Mouse (Mus musculus): ENCODE data around the gene Cbx6. TPM values are rescaled to one million over a fixed set of nuclear protein-coding genes. Genes with fewer than 3 reads are reported as not detected.

Cbx6 gene
- total RNA-seq, 2 experiments from 2014 or later, result 336 to 347 TPM

- DNase-seq (ENCODE audit: low spot score in 2 of 2), result peak in 1 of 2 experiments; percentile 63
- Histone ChIP-seq H3K4me3 (no peak overlapping the region), H3K27ac (no peak overlapping the region)
- TF ChIP-seq CTCF (conservative IDR thresholded peaks at IDR 0.05), result peak; percentile 90
These were observed 26.4 kb downstream of the Cbx6 start for GRCm38 (mm10) chr15:79808114-79808513.

- TF ChIP-seq CTCF (conservative IDR thresholded peaks at IDR 0.05), result no peak
- Histone ChIP-seq H3K27ac (no peak overlapping the region), H3K4me3 (no peak overlapping the region)
- DNase-seq (ENCODE audit: low spot score in 2 of 2), result no peak
These were observed 27.4 kb downstream of the Cbx6 start for GRCm38 (mm10) chr15:79807050-79807449.

- no peak for TF ChIP-seq CTCF (conservative IDR thresholded peaks at IDR 0.05)
- no peak for DNase-seq (ENCODE audit: low spot score in 2 of 2)
- Histone ChIP-seq H3K27ac (no peak overlapping the region), H3K4me3 (no peak overlapping the region; the same call in 1 of the 2 replicates)
These were observed 29.2 kb downstream of the Cbx6 start for GRCm38 (mm10) chr15:79805246-79805645.

- DNase-seq (ENCODE audit: low spot score in 2 of 2), result peak in 1 of 2 experiments; percentile 70
- Histone ChIP-seq H3K4me3 (peak within 1 kb of the TSS; percentile 60), H3K27ac (peak within 1 kb of the TSS; percentile 93)
- no peak; the same call in 1 of the 2 replicates for TF ChIP-seq CTCF (conservative IDR thresholded peaks at IDR 0.05)
These were observed 30.0 kb downstream of the Cbx6 start, which contains the start of gene Nptxr for GRCm38 (mm10) chr15:79804352-79805071. Nptxr (minus strand) TSS chr15:79804766.

- DNase-seq (ENCODE audit: low spot score in 2 of 2), result peak in 1 of 2 experiments; percentile 20
- peak overlapping the region; percentile 60 for H3K4me3 ChIP-seq
- peak; percentile 34; the same call in 1 of the 2 replicates for TF ChIP-seq CTCF (conservative IDR thresholded peaks at IDR 0.05)
- peak overlapping the region; percentile 93 for H3K27ac ChIP-seq
These were observed 30.7 kb downstream of the Cbx6 start for GRCm38 (mm10) chr15:79803533-79804351.

GRCm38 (mm10) chr15:79802304-79802703 is 32.2 kb downstream of the Cbx6 start:
- peak overlapping the region; percentile 79 for H3K27ac ChIP-seq
- H3K4me3 ChIP-seq, result peak overlapping the region; percentile 60
- peak in 1 of 2 experiments; percentile 28 for DNase-seq (ENCODE audit: low spot score in 2 of 2)
- TF ChIP-seq CTCF (conservative IDR thresholded peaks at IDR 0.05), result no peak

GRCm38 (mm10) chr15:79801646-79802045 is 32.8 kb downstream of the Cbx6 start:
- no peak for DNase-seq (ENCODE audit: low spot score in 2 of 2)
- peak overlapping the region; percentile 60 for H3K4me3 ChIP-seq
- no peak for TF ChIP-seq CTCF (conservative IDR thresholded peaks at IDR 0.05)
- H3K27ac ChIP-seq, result peak overlapping the region; percentile 79

GRCm38 (mm10) chr15:79800701-79801100 is 33.8 kb downstream of the Cbx6 start:
- TF ChIP-seq CTCF (conservative IDR thresholded peaks at IDR 0.05), result no peak
- peak overlapping the region; percentile 44 for H3K4me3 ChIP-seq

GRCm38 (mm10) chr15:79798591-79798990 is 35.9 kb downstream of the Cbx6 start:
- peak overlapping the region; percentile 86 for H3K27ac ChIP-seq
- TF ChIP-seq CTCF (conservative IDR thresholded peaks at IDR 0.05), result no peak
- no peak for DNase-seq (ENCODE audit: low spot score in 2 of 2)

More at GRCm38 (mm10) chr15:79800701-79801100, 33.8 kb downstream of the Cbx6 start:
- peak overlapping the region; percentile 79 for H3K27ac ChIP-seq
- no peak for DNase-seq (ENCODE audit: low spot score in 2 of 2)

GRCm38 (mm10) chr15:79797680-79798079 is 36.8 kb downstream of the Cbx6 start:
- TF ChIP-seq CTCF (conservative IDR thresholded peaks at IDR 0.05), result no peak
- H3K27ac ChIP-seq, result peak overlapping the region; percentile 86
- DNase-seq (ENCODE audit: low spot score in 2 of 2), result no peak
- peak overlapping the region; percentile 17; the same call in 1 of the 2 replicates for H3K4me3 ChIP-seq

More at GRCm38 (mm10) chr15:79798591-79798990, 35.9 kb downstream of the Cbx6 start:
- H3K4me3 ChIP-seq, result peak overlapping the region; percentile 15; the same call in 1 of the 2 replicates

GRCm38 (mm10) chr15:79797096-79797495 is 37.4 kb downstream of the Cbx6 start:
- TF ChIP-seq CTCF (conservative IDR thresholded peaks at IDR 0.05), result no peak
- H3K27ac ChIP-seq, result peak overlapping the region; percentile 86
- no peak for DNase-seq (ENCODE audit: low spot score in 2 of 2)
- no peak overlapping the region; the same call in 1 of the 2 replicates for H3K4me3 ChIP-seq

GRCm38 (mm10) chr15:79796256-79796655 is 38.2 kb downstream of the Cbx6 start:
- Histone ChIP-seq H3K4me3 (no peak overlapping the region), H3K27ac (peak overlapping the region; percentile 86)
- TF ChIP-seq CTCF (conservative IDR thresholded peaks at IDR 0.05), result no peak
- DNase-seq (ENCODE audit: low spot score in 2 of 2), result peak; percentile 78 to 85

- H3K27ac ChIP-seq, result peak overlapping the region; percentile 86
- no peak for TF ChIP-seq CTCF (conservative IDR thresholded peaks at IDR 0.05)
- no peak for DNase-seq (ENCODE audit: low spot score in 2 of 2)
- no peak overlapping the region for H3K4me3 ChIP-seq
These were observed 40.3 kb downstream of the Cbx6 start for GRCm38 (mm10) chr15:79794173-79794572.

All from layer of hippocampus, adult 2 months (tissue).